Comparison of ENCODE assay signal across 25 mouse cellular contexts in the genomic region with DNA sequence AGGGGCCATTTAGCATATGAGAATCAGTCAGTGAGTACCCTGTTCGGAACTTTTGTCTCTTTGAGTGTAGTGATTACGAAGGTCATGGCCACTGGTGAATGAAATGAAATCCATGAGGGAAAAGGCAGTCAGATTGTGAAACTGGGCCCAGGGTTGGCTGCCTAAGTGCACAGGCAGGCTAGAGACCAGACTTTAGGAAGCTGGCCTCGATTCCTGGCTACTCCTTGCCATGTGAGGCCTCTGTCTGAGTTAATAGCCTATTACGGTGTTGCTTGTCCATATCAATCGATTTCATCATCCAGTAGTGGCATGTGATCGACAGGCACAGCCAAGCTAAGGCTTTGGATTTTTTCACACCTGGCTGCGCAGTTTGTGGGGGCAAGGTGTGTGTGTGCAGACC. TPM values are rescaled to one million over a fixed set of nuclear protein-coding genes. Genes with fewer than 3 reads are reported as not detected.
DNase-seq lines count a peak whose midpoint lies in the region; ATAC-seq lines count a peak whose summit lies in the region.
"Had no signal": no experiment of that assay in that cellular context is flagged by ENCODE, and none has a peak within 500 bp of the region (broad histone marks: within the 10 kb centered on the region; RNA-seq: fewer than 3 reads in every experiment).

No protein-coding gene starts in this region.

- peaks cover 55% of the 10 kb centered on the region for H3K4me1 ChIP-seq in heart, embryonic 11.5 days (ENCODE audit: control insufficient read depth, insufficient read depth, low read length)

- WGBS in heart, embryonic 11.5 days (ENCODE audit: insufficient replicate concordance) = 89% methylated on average over 7 of the region's 7 CpGs

- H3K36me3 ChIP-seq in heart, embryonic 11.5 days (ENCODE audit: control insufficient read depth, insufficient read depth, low read length) = no peaks in the 10 kb centered on the region
- H3K36me3 ChIP-seq: embryonic facial prominence, embryonic 13.5 days; hindbrain, embryonic 10.5 days; limb, embryonic 13.5 days; neural tube, embryonic 13.5 days had no signal

- no peak overlapping the region for H3K4me3 ChIP-seq in heart, embryonic 11.5 days (ENCODE audit: low read depth, low read length)
- H3K4me3 ChIP-seq: embryonic facial prominence, embryonic 13.5 days; erythroblast, embryonic 14.5 days; forebrain, embryonic 13.5 days; hindbrain, embryonic 10.5 days; limb, embryonic 13.5 days; megakaryocyte, embryonic 14.5 days; neural tube, embryonic 13.5 days had no signal

- no peaks in the 10 kb centered on the region for H3K27me3 ChIP-seq in heart, embryonic 11.5 days (ENCODE audit: control insufficient read depth, insufficient read depth, low read length)
- H3K27me3 ChIP-seq: embryonic facial prominence, embryonic 13.5 days; forebrain, embryonic 13.5 days; limb, embryonic 13.5 days; megakaryocyte, embryonic 14.5 days; neural tube, embryonic 13.5 days had no signal

- H3K4me2 ChIP-seq in heart, embryonic 11.5 days = no peak overlapping the region
- H3K4me2 ChIP-seq: embryonic facial prominence, embryonic 13.5 days; forebrain, embryonic 13.5 days; limb, embryonic 13.5 days; lung, embryonic 14.5 days; neural tube, embryonic 13.5 days had no signal

- H3K27ac ChIP-seq in heart, embryonic 11.5 days (ENCODE audit: low read depth, low read length) = no peak overlapping the region
- H3K27ac ChIP-seq: embryonic facial prominence, embryonic 13.5 days; forebrain, embryonic 13.5 days; hindbrain, embryonic 10.5 days; limb, embryonic 13.5 days; liver, embryonic 14.5 days; neural tube, embryonic 13.5 days had no signal

- H3K9ac ChIP-seq in heart, embryonic 11.5 days (ENCODE audit: low read depth, low read length) = no peak overlapping the region
- H3K9ac ChIP-seq: embryonic facial prominence, embryonic 13.5 days; forebrain, embryonic 13.5 days; limb, embryonic 13.5 days; liver, embryonic 14.5 days; lung, embryonic 14.5 days; neural tube, embryonic 13.5 days had no signal

- peak; percentile 26 to 42 for DNase-seq in heart, adult 18-20 months
- peak; percentile 22 for DNase-seq in NIH3T3 (ENCODE audit: low read depth)
- peak; percentile 67 for DNase-seq in adrenal gland, postnatal 10 days
- DNase-seq in gonadal fat pad, adult 2 months (ENCODE audit: low read depth) = peak; percentile 42
- no peak for DNase-seq in ovary, postnatal 36 days (ENCODE audit: low spot score)
- DNase-seq: cerebellum, adult 8-10 months; cerebellum, postnatal 36 days; embryo, embryonic 11 days; gastrocnemius, postnatal 10 days; kidney, adult 18-20 months; layer of hippocampus, adult 9-11 months; lung, embryonic 14.5 days; midbrain, embryonic 14.5 days; thymus, adult 18-20 months; thymus, postnatal 4 days had no signal

- no peak for ATAC-seq in heart, embryonic 11.5 days (replicated peaks; ENCODE audit: insufficient number of reproducible peaks, low FRiP score, low TSS enrichment)
- ATAC-seq in CD4-positive, CD25-positive, alpha-beta regulatory T cell, adult 4 months = no peak
- ATAC-seq: forebrain, embryonic 13.5 days had no signal

- H3K9me3 ChIP-seq in heart, embryonic 11.5 days (replicated peaks; ENCODE audit: control insufficient read depth, low read length) = no peaks in the 10 kb centered on the region
- H3K9me3 ChIP-seq: embryonic facial prominence, embryonic 13.5 days; forebrain, embryonic 13.5 days; hindbrain, embryonic 10.5 days; limb, embryonic 13.5 days; megakaryocyte, embryonic 14.5 days; neural tube, embryonic 13.5 days had no signal

RNA-seq across cellular contexts. Expression of a gene that starts 34.4 kb away (rescaled TPM):
- total RNA-seq in heart, adult 18-20 months (2021) = 10 to 100 TPM; 26.1 to 27.0 TPM
- polyA plus RNA-seq in heart, embryonic 11.5 days (2014; fragmentation: Nextera tagmentation; extraction: Ambion mirVana) = 12.8 TPM in 2 replicates
- total RNA-seq in adrenal gland, postnatal 10 days (2021) = 10 to 100 TPM; 22.8 to 31.8 TPM
- polyA plus RNA-seq in gonadal fat pad, adult 2 months (2012; rRNA removed) = 3.6 and 6.0 TPM in 2 replicates
- polyA plus RNA-seq in CD4-positive, CD25-positive, alpha-beta regulatory T cell, adult 4 months (2017; shearing (Covaris generic)) = 1 to 10 TPM; 3.5 to 4.6 TPM

RNA-seq across cellular contexts. Expression of a gene that starts 57.0 kb away (rescaled TPM):
- 10 to 100 TPM; 12.5 to 13.0 TPM for total RNA-seq in heart, adult 18-20 months (2021)
- 7.4 and 8.4 TPM in 2 replicates for polyA plus RNA-seq in heart, embryonic 11.5 days (2014; fragmentation: Nextera tagmentation; extraction: Ambion mirVana)
- total RNA-seq in adrenal gland, postnatal 10 days (2021) = 10 to 100 TPM; 17.3 to 18.3 TPM
- polyA plus RNA-seq in gonadal fat pad, adult 2 months (2012; rRNA removed) = 3.0 and 3.2 TPM in 2 replicates
- 10 to 100 TPM; 13.9 to 17.4 TPM for polyA plus RNA-seq in CD4-positive, CD25-positive, alpha-beta regulatory T cell, adult 4 months (2017; shearing (Covaris generic))
